Mouse (Mus musculus) midbrain, embryonic 13.5 days (tissue): ENCODE measurements at regions not wholly inside any gene's neighbourhood (a gene's known extent, or its start where the extent isn't known, plus 50 kb on each side); places are given as distances from the start of the nearest gene placed in this dataset.

Source experiments
- ATAC-seq: fragments of 200-750 bp; cut with Nextera tagmentation; 2 replicates; pipeline ENCODE4 v1.8.0; 2017; ENCODE audit warnings: mild to moderate bottlenecking, moderate TSS enrichment, moderate library complexity
- H3K27ac ChIP-seq: fragments of 300-500 bp; sonication (generic); 2 replicates; pipeline ENCODE4 v1.5.1; 2015; ENCODE audit warnings: inconsistent platforms, mild to moderate bottlenecking, moderate library complexity
- H3K27me3 ChIP-seq: fragments of 300-500 bp; sonication (generic); 2 replicates; pipeline ENCODE4 v1.6.1; 2015; ENCODE audit warnings: mild to moderate bottlenecking, inconsistent platforms
- H3K36me3 ChIP-seq: fragments of 300-500 bp; sonication (generic); 2 replicates; pipeline ENCODE4 v1.6.1; 2015; ENCODE audit warnings: mild to moderate bottlenecking, inconsistent platforms
- H3K4me1 ChIP-seq: fragments of 300-500 bp; sonication (generic); replicated peaks from 2 replicates; pipeline ENCODE4 v1.6.1; 2015; ENCODE audit warnings: inconsistent platforms
- H3K4me2 ChIP-seq: fragments of 300-500 bp; sonication (generic); replicated peaks from 2 replicates; pipeline ENCODE4 v1.6.1; 2015; ENCODE audit warnings: moderate library complexity, mild to moderate bottlenecking, inconsistent platforms
- H3K4me3 ChIP-seq: fragments of 300-500 bp; sonication (generic); replicated peaks from 2 replicates; pipeline ENCODE4 v1.5.1; 2015; ENCODE audit warnings: mild to moderate bottlenecking, inconsistent platforms
- H3K9ac ChIP-seq: fragments of 300-500 bp; sonication (generic); replicated peaks from 2 replicates; pipeline ENCODE4 v1.6.1; 2015; ENCODE audit warnings: mild to moderate bottlenecking, inconsistent platforms
- H3K9me3 ChIP-seq: fragments of 300-500 bp; sonication (generic); 2 replicates; pipeline ENCODE4 v1.6.1; 2016; ENCODE audit warnings: mild to moderate bottlenecking, inconsistent platforms
- WGBS: fragments of 180-500 bp; shearing (Covaris S2); methylation state at CpG from one replicate; pipeline ENCODE4 v1.1.7; 2015; 5-methylcytosine and 5-hydroxymethylcytosine counted together

- no peak overlapping the region; the same call in 1 of the 2 replicates for H3K9ac ChIP-seq
- peak overlapping the region; percentile 19; the same call in 1 of the 2 replicates for H3K4me2 ChIP-seq
- H3K9me3 ChIP-seq: no peaks in the 10 kb centered on the region
- H3K27me3 ChIP-seq: peaks cover 17% of the 10 kb centered on the region
- no peak overlapping the region for H3K4me3 ChIP-seq
- H3K27ac ChIP-seq: no peak overlapping the region
- 59% methylated on average over 9 of the region's 9 CpGs for WGBS
- ATAC-seq: no peak
- H3K4me1 ChIP-seq: peaks cover 16% of the 10 kb centered on the region
- H3K36me3 ChIP-seq: no peaks in the 10 kb centered on the region
These were observed 174.7 kb upstream of the Ap5m1 start for GRCm38 (mm10) chr14:48891216-48891615.

GRCm38 (mm10) chr14:48888954-48889353 is 176.9 kb upstream of the Ap5m1 start:
- H3K4me1 ChIP-seq: peaks cover 19% of the 10 kb centered on the region
- H3K9ac ChIP-seq: no peak overlapping the region
- peak; percentile 85 for ATAC-seq
- no peak overlapping the region for H3K27ac ChIP-seq
- peak overlapping the region; percentile 38 for H3K4me2 ChIP-seq
- H3K36me3 ChIP-seq: no peaks in the 10 kb centered on the region
- H3K27me3 ChIP-seq: peaks cover 10% of the 10 kb centered on the region
- no peak overlapping the region; the same call in 1 of the 2 replicates for H3K4me3 ChIP-seq
- H3K9me3 ChIP-seq: no peaks in the 10 kb centered on the region
- WGBS: 2% methylated on average over 13 of the region's 13 CpGs

GRCm38 (mm10) chr14:48880041-48880440 is 185.9 kb upstream of the Ap5m1 start:
- Histone ChIP-seq H3K4me3 (no peak overlapping the region), H3K4me1 (peaks cover 20% of the 10 kb centered on the region), H3K4me2 (no peak overlapping the region), H3K27me3 (peaks cover 19% of the 10 kb centered on the region), H3K36me3 (no peaks in the 10 kb centered on the region), H3K9ac (no peak overlapping the region), H3K27ac (no peak overlapping the region), H3K9me3 (0 out of 2 replicates have a peak, but pooled peaks cover 3% of the 10 kb centered on the region)
- no peak for ATAC-seq
- WGBS: 32% methylated on average over 6 of the region's 6 CpGs

- H3K27ac ChIP-seq: no peak overlapping the region
- no peak overlapping the region for H3K9ac ChIP-seq
- 0 out of 2 replicates have a peak, but pooled peaks cover 3% of the 10 kb centered on the region for H3K9me3 ChIP-seq
- peaks cover 19% of the 10 kb centered on the region for H3K27me3 ChIP-seq
- H3K4me2 ChIP-seq: no peak overlapping the region
- H3K36me3 ChIP-seq: no peaks in the 10 kb centered on the region
- H3K4me1 ChIP-seq: peaks cover 17% of the 10 kb centered on the region
- H3K4me3 ChIP-seq: no peak overlapping the region
- ATAC-seq: 0 out of 2 replicates have a peak, but pooled peaks have one; percentile 53
- WGBS: 78% methylated on average over 12 of the region's 12 CpGs
These were observed 187.8 kb upstream of the Ap5m1 start for GRCm38 (mm10) chr14:48877998-48878657.

- Histone ChIP-seq H3K4me1 (no peaks in the 10 kb centered on the region), H3K4me2 (no peak overlapping the region), H3K9me3 (0 out of 2 replicates have a peak, but pooled peaks cover 3% of the 10 kb centered on the region), H3K36me3 (no peaks in the 10 kb centered on the region), H3K9ac (no peak overlapping the region), H3K27ac (no peak overlapping the region), H3K4me3 (no peak overlapping the region), H3K27me3 (no peaks in the 10 kb centered on the region)
- ATAC-seq: no peak
- WGBS: 77% methylated on average over 3 of the region's 3 CpGs
These were observed 194.6 kb upstream of the Ap5m1 start for GRCm38 (mm10) chr14:48871313-48871712.

- Histone ChIP-seq H3K27ac (no peak overlapping the region), H3K4me2 (no peak overlapping the region), H3K9me3 (no peaks in the 10 kb centered on the region), H3K36me3 (no peaks in the 10 kb centered on the region), H3K4me3 (no peak overlapping the region), H3K27me3 (no peaks in the 10 kb centered on the region), H3K9ac (no peak overlapping the region), H3K4me1 (no peaks in the 10 kb centered on the region)
- ATAC-seq: no peak
- 62% methylated on average over 10 of the region's 10 CpGs for WGBS
These were observed 195.9 kb upstream of the Ap5m1 start for GRCm38 (mm10) chr14:48869956-48870355.

- Histone ChIP-seq H3K9me3 (0 out of 2 replicates have a peak, but pooled peaks cover 3% of the 10 kb centered on the region), H3K27ac (no peak overlapping the region), H3K9ac (no peak overlapping the region), H3K4me3 (no peak overlapping the region), H3K27me3 (0 out of 2 replicates have a peak, but pooled peaks cover 3% of the 10 kb centered on the region), H3K4me1 (peaks cover 39% of the 10 kb centered on the region), H3K36me3 (no peaks in the 10 kb centered on the region), H3K4me2 (no peak overlapping the region)
- WGBS: 68% methylated on average over 5 of the region's 5 CpGs
- no peak for ATAC-seq
These were observed 181.8 kb upstream of the Otx2 start for GRCm38 (mm10) chr14:48855453-48855852.

- WGBS: 12% methylated on average over 9 of the region's 9 CpGs
- peak; percentile 75 for ATAC-seq
These were observed 180.7 kb upstream of the Otx2 start for GRCm38 (mm10) chr14:48854188-48854924.

GRCm38 (mm10) chr14:48853479-48854187 is 180.0 kb upstream of the Otx2 start:
- Histone ChIP-seq H3K4me3 (no peak overlapping the region), H3K9me3 (0 out of 2 replicates have a peak, but pooled peaks cover 3% of the 10 kb centered on the region), H3K4me1 (peaks cover 39% of the 10 kb centered on the region), H3K27me3 (0 out of 2 replicates have a peak, but pooled peaks cover 3% of the 10 kb centered on the region), H3K4me2 (peak overlapping the region; percentile 20), H3K27ac (peak overlapping the region; percentile 85), H3K9ac (no peak overlapping the region), H3K36me3 (no peaks in the 10 kb centered on the region)
- WGBS: 7% methylated on average over 7 of the region's 7 CpGs
- peak; percentile 89 for ATAC-seq

More at GRCm38 (mm10) chr14:48854188-48854924, 180.7 kb upstream of the Otx2 start:
- H3K9me3 ChIP-seq: 0 out of 2 replicates have a peak, but pooled peaks cover 3% of the 10 kb centered on the region
- H3K4me2 ChIP-seq: peak overlapping the region; percentile 26; the same call in 1 of the 2 replicates
- 0 out of 2 replicates have a peak, but pooled peaks cover 3% of the 10 kb centered on the region for H3K27me3 ChIP-seq
- H3K4me3 ChIP-seq: no peak overlapping the region
- H3K27ac ChIP-seq: peak overlapping the region; percentile 85
- H3K4me1 ChIP-seq: peaks cover 39% of the 10 kb centered on the region
- H3K9ac ChIP-seq: 0 out of 2 replicates have a peak overlapping the region, but pooled peaks have one; percentile 19
- no peaks in the 10 kb centered on the region for H3K36me3 ChIP-seq

- H3K36me3 ChIP-seq: no peaks in the 10 kb centered on the region
- H3K9me3 ChIP-seq: no peaks in the 10 kb centered on the region
- ATAC-seq: no peak
- peak overlapping the region; percentile 22 for H3K4me3 ChIP-seq
- H3K9ac ChIP-seq: peak overlapping the region; percentile 50
- WGBS: 1% methylated on average over 15 of the region's 15 CpGs
- H3K27ac ChIP-seq: peak overlapping the region; percentile 85
- H3K4me2 ChIP-seq: peak overlapping the region; percentile 49
- peaks cover 39% of the 10 kb centered on the region for H3K4me1 ChIP-seq
- H3K27me3 ChIP-seq: 0 out of 2 replicates have a peak, but pooled peaks cover 3% of the 10 kb centered on the region
These were observed 179.2 kb upstream of the Otx2 start for GRCm38 (mm10) chr14:48852787-48853186.

GRCm38 (mm10) chr14:48852061-48852460 is 178.4 kb upstream of the Otx2 start:
- Histone ChIP-seq H3K9me3 (no peaks in the 10 kb centered on the region), H3K27me3 (0 out of 2 replicates have a peak, but pooled peaks cover 3% of the 10 kb centered on the region), H3K36me3 (no peaks in the 10 kb centered on the region), H3K4me3 (no peak overlapping the region), H3K27ac (peak overlapping the region; percentile 56), H3K4me2 (no peak overlapping the region), H3K9ac (no peak overlapping the region), H3K4me1 (peaks cover 42% of the 10 kb centered on the region)
- 37% methylated on average over 4 of the region's 4 CpGs for WGBS
- ATAC-seq: no peak
